Mouse (Mus musculus) thymus, adult 2 months (tissue): Measurements from ENCODE around the gene Gm6040.

Experiments used
- CTCF ChIP-seq: fragments of 200-500 bp; IDR thresholded peaks from 2 replicates; pipeline ENCODE4 v1.5.1; 2012; ENCODE audit warnings: mild to moderate bottlenecking, control low read depth, low read length, moderate library complexity, borderline replicate concordance; ENCODE audit not compliant: control insufficient read depth, poor library complexity, insufficient read depth; ENCODE audit errors: extremely low read depth
- POLR2A ChIP-seq: fragments of 200-500 bp; IDR thresholded peaks from 2 replicates; pipeline ENCODE4 v1.6.1; 2012; ENCODE audit warnings: mild to moderate bottlenecking, low read length, control low read depth, moderate library complexity; ENCODE audit not compliant: control insufficient read depth, poor library complexity, insufficient read depth; ENCODE audit errors: extremely low read depth

- TF ChIP-seq CTCF (no peak), POLR2A (no peak)
Observed at GRCm38 (mm10) chr8:20921971-20922370, at the start of gene Gm6040.
